Mouse (Mus musculus): Measurements from ENCODE around the gene Lgals7. TPM values are rescaled to one million over a fixed set of nuclear protein-coding genes. Genes with fewer than 3 reads are reported as not detected.
"Not testable (repeated sequence)": the region's sequence is repeated elsewhere in the genome, so short reads cannot be mapped to it uniquely, and the experiment has no call there.

The Lgals7 gene
- polyA plus RNA-seq, 2 experiments, result 48.4 to 198 TPM

DNA sequence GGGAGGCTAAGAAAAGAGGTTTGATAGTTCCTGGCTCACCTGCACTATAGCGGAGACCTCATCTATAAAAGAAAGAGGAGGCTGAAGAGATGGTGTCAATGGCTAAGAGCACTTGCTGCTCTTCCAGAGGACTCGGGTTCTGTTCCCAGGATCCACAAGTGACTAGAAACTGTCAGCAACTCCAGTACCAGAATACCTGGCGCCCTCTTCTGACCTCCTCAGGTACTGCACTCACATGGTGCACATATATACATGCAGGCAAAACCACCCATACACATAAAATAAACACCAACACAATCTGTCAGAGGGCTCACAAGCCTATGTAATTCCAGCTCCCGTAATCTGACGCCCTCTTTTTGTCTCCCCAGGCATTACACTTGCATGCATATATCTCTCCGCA is 2.8 kb upstream of the Lgals7 start:
- peaks cover 12% of the 10 kb centered on the region for H3K4me1 ChIP-seq (ENCODE audit: control insufficient read depth, insufficient read depth, low read length)
- WGBS, result 87% methylated on average over 6 of the region's 6 CpGs
- H3K27me3 ChIP-seq (ENCODE audit: control insufficient read depth, insufficient read depth, low read length), result no peaks in the 10 kb centered on the region
- TF ChIP-seq POLR2A (IDR thresholded peaks at IDR 0.05; ENCODE audit: borderline replicate concordance, extremely low read depth, insufficient read depth, insufficient read length), result no peak
- ATAC-seq (ENCODE audit: low FRiP score, low read depth) (no peak), DNase-seq (ENCODE audit: low spot score) (no peak)
- 0 out of 2 replicates have a peak, but pooled peaks cover 3% of the 10 kb centered on the region for H3K9me3 ChIP-seq (ENCODE audit: control insufficient read depth, low read length)
- no peak overlapping the region for H3K4me3 ChIP-seq (replicated peaks; ENCODE audit: low read length)
- no peak overlapping the region for H3K9ac ChIP-seq (ENCODE audit: low read depth, low read length, severe bottlenecking)
- no peak overlapping the region for H3K27ac ChIP-seq (replicated peaks; ENCODE audit: low read depth, low read length)
- no peak overlapping the region for H3K4me2 ChIP-seq (replicated peaks; ENCODE audit: low read depth, low read length, severe bottlenecking)
- no peaks in the 10 kb centered on the region for H3K36me3 ChIP-seq (ENCODE audit: control insufficient read depth, insufficient read depth, low read length)

DNA sequence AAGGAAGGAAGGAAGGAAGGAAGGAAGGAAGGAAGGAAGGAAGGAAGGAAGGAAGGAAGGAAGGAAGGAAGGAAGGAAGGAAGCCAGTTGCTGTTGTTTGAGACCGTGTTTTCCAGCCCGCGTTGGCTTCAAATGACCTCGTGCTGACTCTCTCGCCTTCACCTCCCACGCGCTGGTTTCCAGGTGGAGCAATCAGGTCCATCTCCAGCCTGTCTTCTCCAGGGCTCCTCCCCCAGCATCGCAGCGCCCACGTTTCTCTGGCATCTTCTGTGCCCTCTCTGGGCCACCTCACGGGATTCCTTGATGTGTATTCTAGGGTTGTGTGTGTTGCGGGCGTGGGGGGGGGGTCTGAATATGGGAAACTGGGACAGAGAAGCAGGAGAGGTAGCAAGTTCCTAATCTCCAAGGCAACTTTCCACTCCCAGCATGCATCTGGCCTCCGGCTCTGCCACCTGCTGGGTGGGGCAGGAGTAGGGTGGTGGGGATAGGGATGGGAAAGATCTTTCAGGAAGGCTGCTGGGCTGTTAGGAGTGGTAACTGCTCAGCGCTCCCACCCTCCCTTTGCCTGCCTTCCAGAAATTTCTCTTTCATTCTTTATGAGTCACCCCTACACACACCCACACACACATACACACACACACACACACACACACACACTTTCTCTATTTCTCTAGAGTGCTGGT is 695 bp upstream of the Lgals7 start:
- H3K4me1 ChIP-seq (ENCODE audit: control insufficient read depth, insufficient read depth, low read length), result peaks cover 12% of the 10 kb centered on the region
- no peak overlapping the region for H3K9ac ChIP-seq (ENCODE audit: low read depth, low read length, severe bottlenecking)
- no peak for TF ChIP-seq POLR2A (IDR thresholded peaks at IDR 0.05; ENCODE audit: borderline replicate concordance, extremely low read depth, insufficient read depth, insufficient read length)
- 0 out of 2 replicates have a peak, but pooled peaks cover 3% of the 10 kb centered on the region for H3K9me3 ChIP-seq (ENCODE audit: control insufficient read depth, low read length)
- no peak overlapping the region for H3K4me3 ChIP-seq (replicated peaks; ENCODE audit: low read length)
- no peaks in the 10 kb centered on the region for H3K36me3 ChIP-seq (ENCODE audit: control insufficient read depth, insufficient read depth, low read length)
- ATAC-seq (ENCODE audit: low FRiP score, low read depth) (no peak), DNase-seq (ENCODE audit: low spot score) (peak; percentile 16)
- no peaks in the 10 kb centered on the region for H3K27me3 ChIP-seq (ENCODE audit: control insufficient read depth, insufficient read depth, low read length)
- no peak overlapping the region for H3K4me2 ChIP-seq (replicated peaks; ENCODE audit: low read depth, low read length, severe bottlenecking)
- 80% methylated on average over 15 of the region's 15 CpGs for WGBS
- H3K27ac ChIP-seq (replicated peaks; ENCODE audit: low read depth, low read length), result no peak overlapping the region

DNA sequence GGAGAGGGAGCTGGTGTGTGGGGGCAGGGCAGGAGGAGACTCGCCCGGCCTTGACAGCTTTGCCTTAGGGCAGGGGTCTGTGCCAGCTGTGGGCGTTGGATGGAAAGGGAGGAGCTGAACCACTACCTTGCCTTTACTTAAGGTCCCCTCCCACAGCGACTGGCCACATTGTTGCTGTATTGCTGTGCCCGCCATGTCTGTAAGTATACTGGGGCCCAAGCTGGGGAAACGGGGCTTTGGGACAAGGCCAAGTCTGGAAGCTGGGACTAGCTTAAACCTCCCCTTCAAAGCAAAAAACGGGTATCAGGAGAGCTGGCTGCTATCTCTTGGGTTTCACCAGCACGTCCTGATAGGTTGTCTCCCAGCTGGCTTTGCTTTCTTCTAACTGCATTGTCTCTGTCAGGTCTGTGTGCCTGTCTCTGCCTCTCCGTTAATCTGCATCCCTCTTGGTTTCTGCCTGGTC is 666 bp downstream of the Lgals7 start:
- Histone ChIP-seq H3K27me3 (ENCODE audit: control insufficient read depth, insufficient read depth, low read length) (no peaks in the 10 kb centered on the region), H3K4me1 (ENCODE audit: control insufficient read depth, insufficient read depth, low read length) (peaks cover 12% of the 10 kb centered on the region), H3K4me2 (replicated peaks; ENCODE audit: low read depth, low read length, severe bottlenecking) (peak overlapping the region; percentile 25; the same call in 1 of the 2 replicates), H3K4me3 (replicated peaks; ENCODE audit: low read length) (peak overlapping the region; percentile 8; the same call in 1 of the 2 replicates), H3K9ac (ENCODE audit: low read depth, low read length, severe bottlenecking) (no peak overlapping the region), H3K9me3 (ENCODE audit: control insufficient read depth, low read length) (0 out of 2 replicates have a peak, but pooled peaks cover 3% of the 10 kb centered on the region), H3K27ac (replicated peaks; ENCODE audit: low read depth, low read length) (peak overlapping the region; percentile 33; the same call in 1 of the 2 replicates), H3K36me3 (ENCODE audit: control insufficient read depth, insufficient read depth, low read length) (no peaks in the 10 kb centered on the region)
- 27% methylated on average over 9 of the region's 9 CpGs for WGBS
- TF ChIP-seq POLR2A (IDR thresholded peaks at IDR 0.05; ENCODE audit: borderline replicate concordance, extremely low read depth, insufficient read depth, insufficient read length), result no peak
- ATAC-seq (ENCODE audit: low FRiP score, low read depth) (no peak), DNase-seq (ENCODE audit: low spot score) (peak; percentile 37)

DNA sequence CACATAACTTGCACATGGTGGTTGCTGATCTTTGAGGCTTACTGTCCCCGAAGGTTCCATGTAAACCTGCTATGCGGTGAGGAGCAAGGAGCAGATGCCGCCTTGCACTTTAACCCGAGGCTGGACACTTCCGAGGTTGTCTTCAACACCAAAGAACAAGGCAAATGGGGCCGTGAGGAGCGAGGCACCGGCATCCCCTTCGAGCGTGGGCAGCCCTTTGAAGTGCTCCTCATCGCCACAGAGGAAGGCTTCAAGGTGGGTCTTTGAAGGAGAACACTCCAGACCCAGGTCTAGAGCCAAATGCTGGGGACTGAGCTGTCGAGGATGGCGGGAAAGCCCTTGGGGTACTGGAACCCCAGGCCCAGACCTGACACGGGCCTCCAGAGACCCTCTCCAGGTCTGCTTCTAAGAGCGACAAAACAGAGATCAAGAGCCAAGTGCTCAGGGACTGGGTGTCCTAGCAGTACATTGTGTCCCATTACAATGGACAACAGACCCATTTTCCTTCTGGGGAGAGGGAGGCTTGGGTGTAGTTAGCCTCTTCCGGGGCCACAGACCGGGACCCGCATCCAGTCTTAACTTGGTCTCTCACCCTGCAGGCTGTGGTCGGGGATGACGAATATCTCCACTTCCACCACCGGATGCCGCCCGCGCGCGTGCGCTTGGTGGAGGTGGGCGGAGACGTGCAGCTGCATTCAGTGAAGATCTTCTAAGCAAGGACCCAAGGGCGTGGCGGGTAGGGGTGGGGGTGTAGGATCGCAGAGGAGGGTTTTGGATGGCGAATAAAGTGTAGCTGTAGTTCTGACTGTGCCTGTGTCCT is 2.0 kb downstream of the Lgals7 start:
- peak overlapping the region; percentile 38 for H3K4me2 ChIP-seq (replicated peaks; ENCODE audit: low read depth, low read length, severe bottlenecking)
- peak; percentile 53; the same call in 1 of the 2 replicates for ATAC-seq (ENCODE audit: low FRiP score, low read depth)
- H3K9me3 ChIP-seq (ENCODE audit: control insufficient read depth, low read length), result 0 out of 2 replicates have a peak, but pooled peaks cover 3% of the 10 kb centered on the region
- no peak overlapping the region for H3K9ac ChIP-seq (ENCODE audit: low read depth, low read length, severe bottlenecking)
- no peaks in the 10 kb centered on the region for H3K27me3 ChIP-seq (ENCODE audit: control insufficient read depth, insufficient read depth, low read length)
- DNase-seq (ENCODE audit: low spot score), result peak; percentile 53
- peak overlapping the region; percentile 15 for H3K4me3 ChIP-seq (replicated peaks; ENCODE audit: low read length)
- no peak for TF ChIP-seq POLR2A (IDR thresholded peaks at IDR 0.05; ENCODE audit: borderline replicate concordance, extremely low read depth, insufficient read depth, insufficient read length)
- peaks cover 12% of the 10 kb centered on the region for H3K4me1 ChIP-seq (ENCODE audit: control insufficient read depth, insufficient read depth, low read length)
- H3K27ac ChIP-seq (replicated peaks; ENCODE audit: low read depth, low read length), result 0 out of 2 replicates have a peak overlapping the region, but pooled peaks have one; percentile 26
- no peaks in the 10 kb centered on the region for H3K36me3 ChIP-seq (ENCODE audit: control insufficient read depth, insufficient read depth, low read length)
- WGBS, result 38% methylated on average over 32 of the region's 33 CpGs

DNA sequence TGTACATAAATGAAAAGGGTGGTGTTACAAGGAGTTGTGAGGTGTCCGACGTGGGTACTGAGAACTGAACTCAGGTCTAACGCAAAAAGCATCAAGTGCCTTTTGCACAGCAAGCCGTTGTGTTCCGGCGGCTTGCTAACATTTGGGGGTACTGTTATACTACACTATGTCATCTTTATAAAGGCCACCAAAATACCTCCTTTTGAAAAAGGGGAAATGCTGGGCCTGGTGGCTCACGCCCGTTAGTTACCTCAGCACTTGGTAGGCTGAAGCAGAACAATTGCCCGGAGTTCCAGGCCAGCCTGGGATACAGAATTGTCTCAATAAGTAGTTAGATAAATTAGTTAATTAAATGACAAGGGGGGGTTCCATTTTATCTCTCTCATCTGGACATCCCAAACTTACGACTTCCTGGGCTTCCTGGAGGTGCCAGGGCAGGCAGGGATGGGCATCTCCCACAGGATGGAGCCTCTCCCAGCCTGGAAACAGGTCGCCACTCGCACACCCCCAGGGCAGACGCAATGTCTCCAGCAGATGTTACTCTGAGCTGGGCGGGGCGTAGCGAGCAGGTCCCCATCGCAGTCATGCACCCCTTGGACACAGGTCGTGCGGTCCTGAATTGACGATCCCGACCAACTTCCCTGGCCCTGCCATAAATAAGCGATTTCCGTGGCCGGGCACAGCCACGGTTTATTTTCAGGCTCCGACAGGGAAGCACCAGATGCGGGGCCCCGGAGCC is 3.3 kb downstream of the Lgals7 start:
- H3K27me3 ChIP-seq (ENCODE audit: control insufficient read depth, insufficient read depth, low read length), result no peaks in the 10 kb centered on the region
- H3K27ac ChIP-seq (replicated peaks; ENCODE audit: low read depth, low read length), result no peak overlapping the region
- 85% methylated on average over 28 of the region's 28 CpGs for WGBS
- H3K9ac ChIP-seq (ENCODE audit: low read depth, low read length, severe bottlenecking), result no peak overlapping the region
- no peak overlapping the region for H3K4me2 ChIP-seq (replicated peaks; ENCODE audit: low read depth, low read length, severe bottlenecking)
- no peak overlapping the region for H3K4me3 ChIP-seq (replicated peaks; ENCODE audit: low read length)
- no peak for DNase-seq (ENCODE audit: low spot score)
- no peak for TF ChIP-seq POLR2A (IDR thresholded peaks at IDR 0.05; ENCODE audit: borderline replicate concordance, extremely low read depth, insufficient read depth, insufficient read length)
- peaks cover 12% of the 10 kb centered on the region for H3K4me1 ChIP-seq (ENCODE audit: control insufficient read depth, insufficient read depth, low read length)
- ATAC-seq (ENCODE audit: low FRiP score, low read depth), result no peak
- H3K36me3 ChIP-seq (ENCODE audit: control insufficient read depth, insufficient read depth, low read length), result no peaks in the 10 kb centered on the region
- H3K9me3 ChIP-seq (ENCODE audit: control insufficient read depth, low read length), result no peaks in the 10 kb centered on the region

DNA sequence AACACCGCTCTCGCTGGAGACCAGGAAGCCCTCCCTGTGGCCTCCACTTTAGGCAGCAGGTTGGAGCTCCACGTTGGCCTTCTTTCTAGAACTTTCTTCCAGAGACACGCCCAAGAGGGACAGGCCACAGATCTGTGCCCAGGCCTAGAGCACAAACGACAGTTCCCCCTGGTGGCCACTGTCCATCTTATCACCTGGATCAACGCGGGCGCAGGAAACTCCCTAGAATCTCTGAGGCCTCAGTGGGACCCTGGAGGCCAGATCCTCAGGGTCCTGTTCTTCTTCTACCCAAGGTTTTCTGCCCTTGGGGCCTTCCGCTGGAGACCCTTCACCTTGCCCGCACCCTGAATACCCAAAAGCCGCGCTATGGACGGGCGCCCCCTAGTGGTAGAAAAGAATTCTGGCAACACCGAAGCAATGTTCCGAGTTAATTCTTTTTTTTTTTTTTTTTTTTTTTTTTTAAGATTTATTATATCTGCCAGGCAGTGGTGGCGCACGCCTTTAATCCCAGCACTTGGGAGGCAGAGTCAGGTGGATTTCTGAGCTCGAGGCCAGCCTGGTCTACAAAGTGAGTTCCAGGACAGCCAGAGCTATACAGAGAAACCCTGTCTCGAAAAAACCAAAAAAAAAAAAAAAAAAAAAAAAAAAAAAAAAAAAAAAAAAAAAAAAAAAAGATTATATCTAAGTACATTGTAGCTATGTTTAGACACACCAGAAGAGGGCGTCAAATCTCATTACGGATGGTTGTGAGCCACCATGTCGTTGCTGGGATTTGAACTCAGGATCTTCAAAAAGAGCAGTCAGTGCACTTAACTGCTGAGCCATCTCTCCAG is 4.1 kb downstream of the Lgals7 start:
- Histone ChIP-seq H3K4me2 (replicated peaks; ENCODE audit: low read depth, low read length, severe bottlenecking) (0 out of 2 replicates have a peak overlapping the region, but pooled peaks have one; percentile 19), H3K4me1 (ENCODE audit: control insufficient read depth, insufficient read depth, low read length) (peaks cover 12% of the 10 kb centered on the region)
- H3K9me3 ChIP-seq (ENCODE audit: control insufficient read depth, low read length); H3K27me3 ChIP-seq (ENCODE audit: control insufficient read depth, insufficient read depth, low read length); H3K36me3 ChIP-seq (ENCODE audit: control insufficient read depth, insufficient read depth, low read length); H3K4me3 ChIP-seq (replicated peaks; ENCODE audit: low read length); H3K9ac ChIP-seq (ENCODE audit: low read depth, low read length, severe bottlenecking); H3K27ac ChIP-seq (replicated peaks; ENCODE audit: low read depth, low read length): not testable (repeated sequence)
- ATAC-seq (ENCODE audit: low FRiP score, low read depth), result peak; percentile 42; the same call in 1 of the 2 replicates
- 25% methylated on average over 23 of the region's 23 CpGs for WGBS
- DNase-seq (ENCODE audit: low spot score), result peak; percentile 50

Measured in limb, embryonic 14.5 days (tissue).